1 mouse cellular context compared by ENCODE assay signal in the genomic region with DNA sequence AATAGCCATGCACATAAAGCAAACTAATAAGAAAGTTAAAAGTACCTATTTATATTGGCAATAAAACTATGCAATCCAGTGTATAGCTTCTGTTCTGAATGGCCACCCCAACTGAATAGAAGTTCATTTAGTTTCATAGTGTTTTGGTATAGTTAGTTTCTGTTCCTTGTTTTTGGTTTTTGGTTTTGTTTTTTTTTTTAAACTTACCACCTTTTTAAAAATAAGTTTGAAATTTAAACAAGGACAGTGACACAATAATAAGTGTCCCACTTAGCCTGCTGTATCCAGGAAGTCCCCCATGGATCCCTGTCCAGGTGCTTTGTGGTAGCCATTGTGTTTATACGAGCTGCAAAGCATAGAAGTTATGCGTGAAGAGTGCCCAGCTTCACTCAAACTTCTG.
TF ChIP-seq lines count a peak whose summit lies in the region.

No protein-coding gene starts in this region.

TF ChIP-seq in CH12.LX, 34 proteins besides CTCF, POLR2A, EP300 and RAD21:
- TF ChIP-seq ETS1 (conservative IDR thresholded peaks at IDR 0.05; ENCODE audit: low read depth, low read length) (no peak), ELF1 (IDR thresholded peaks at IDR 0.05; ENCODE audit: low read depth, low read length) (no peak), ZNF384 (IDR thresholded peaks at IDR 0.05; ENCODE audit: low read depth, low read length) (peak; percentile 71; the same call in 1 of the 2 replicates), PAX5 (IDR thresholded peaks at IDR 0.05; ENCODE audit: low read length) (no peak), ZC3H11A (IDR thresholded peaks at IDR 0.05; ENCODE audit: low read depth, low read length) (no peak), TBP (conservative IDR thresholded peaks at IDR 0.05; ENCODE audit: low read depth, low read length) (no peak), UBTF (IDR thresholded peaks at IDR 0.05; ENCODE audit: low read depth, low read length) (no peak), IRF4 (IDR thresholded peaks at IDR 0.05; ENCODE audit: low read depth, low read length) (peak; percentile 52; the same call in 1 of the 2 replicates), MAZ (IDR thresholded peaks at IDR 0.05; ENCODE audit: low read depth, low read length) (no peak)
TF ChIP-seq in CH12.LX: peak in this region for 2.
